Mouse (Mus musculus): ENCODE measurements around the gene Slc51b. TPM values are rescaled to one million over a fixed set of nuclear protein-coding genes. Genes with fewer than 3 reads are reported as not detected.
A peak's percentile ranks its signal among the peaks of the same experiment; 100 is the strongest.

The Slc51b gene
- polyA plus RNA-seq, 1 experiment from 2014 or later, result not detected

GRCm38 (mm10) chr9:65434140-65434539 lies 11.4 kb upstream of the Slc51b start:
- no peak overlapping the region for H3K27ac ChIP-seq
- H3K4me1 ChIP-seq, result peaks cover 6% of the 10 kb centered on the region
- no peak overlapping the region for H3K4me2 ChIP-seq
- no peak overlapping the region for H3K4me3 ChIP-seq (replicated peaks)
- H3K27me3 ChIP-seq, result 0 out of 2 replicates have a peak, but pooled peaks cover 4% of the 10 kb centered on the region
- ATAC-seq (ENCODE audit: low FRiP score), result no peak
- no peaks in the 10 kb centered on the region for H3K9me3 ChIP-seq
- 58% methylated on average over 5 of the region's 5 CpGs for WGBS
- H3K9ac ChIP-seq, result no peak overlapping the region
- H3K36me3 ChIP-seq (replicated peaks), result 0 out of 2 replicates have a peak, but pooled peaks cover 2% of the 10 kb centered on the region

- ATAC-seq (ENCODE audit: low FRiP score), result peak; percentile 44; the same call in 1 of the 2 replicates
- 0% methylated on average over 3 of the region's 3 CpGs for WGBS
Observed at GRCm38 (mm10) chr9:65432236-65432635, 9.5 kb upstream of the Slc51b start.

GRCm38 (mm10) chr9:65430921-65431320 lies 8.2 kb upstream of the Slc51b start:
- H3K27me3 ChIP-seq, result 0 out of 2 replicates have a peak, but pooled peaks cover 4% of the 10 kb centered on the region
- H3K9ac ChIP-seq, result no peak overlapping the region
- no peak for ATAC-seq (ENCODE audit: low FRiP score)
- no peaks in the 10 kb centered on the region for H3K36me3 ChIP-seq (replicated peaks)
- H3K27ac ChIP-seq, result no peak overlapping the region
- H3K4me3 ChIP-seq (replicated peaks), result no peak overlapping the region
- H3K9me3 ChIP-seq, result no peaks in the 10 kb centered on the region
- H3K4me2 ChIP-seq, result no peak overlapping the region
- WGBS, result 94% methylated on average over 5 of the region's 5 CpGs
- no peaks in the 10 kb centered on the region for H3K4me1 ChIP-seq

More at GRCm38 (mm10) chr9:65432236-65432635, 9.5 kb upstream of the Slc51b start:
- H3K9ac ChIP-seq, result no peak overlapping the region
- H3K4me2 ChIP-seq, result no peak overlapping the region
- no peaks in the 10 kb centered on the region for H3K36me3 ChIP-seq (replicated peaks)
- 0 out of 2 replicates have a peak, but pooled peaks cover 4% of the 10 kb centered on the region for H3K27me3 ChIP-seq
- H3K4me3 ChIP-seq (replicated peaks), result no peak overlapping the region
- peaks cover 6% of the 10 kb centered on the region for H3K4me1 ChIP-seq
- H3K27ac ChIP-seq, result no peak overlapping the region
- no peaks in the 10 kb centered on the region for H3K9me3 ChIP-seq

GRCm38 (mm10) chr9:65430401-65430800 lies 7.6 kb upstream of the Slc51b start:
- no peak for ATAC-seq (ENCODE audit: low FRiP score)
- 0 out of 2 replicates have a peak, but pooled peaks cover 4% of the 10 kb centered on the region for H3K27me3 ChIP-seq

GRCm38 (mm10) chr9:65428003-65428402 lies 5.2 kb upstream of the Slc51b start:
- H3K9me3 ChIP-seq, result no peaks in the 10 kb centered on the region
- no peak overlapping the region for H3K27ac ChIP-seq
- H3K4me1 ChIP-seq, result no peaks in the 10 kb centered on the region
- no peaks in the 10 kb centered on the region for H3K36me3 ChIP-seq (replicated peaks)
- 83% methylated on average over 5 of the region's 5 CpGs for WGBS
- H3K27me3 ChIP-seq, result no peaks in the 10 kb centered on the region
- no peak overlapping the region for H3K4me3 ChIP-seq (replicated peaks)
- H3K9ac ChIP-seq, result no peak overlapping the region
- no peak overlapping the region for H3K4me2 ChIP-seq
- ATAC-seq (ENCODE audit: low FRiP score), result no peak

More at GRCm38 (mm10) chr9:65430401-65430800, 7.6 kb upstream of the Slc51b start:
- H3K36me3 ChIP-seq (replicated peaks), result no peaks in the 10 kb centered on the region
- no peak overlapping the region for H3K4me2 ChIP-seq
- H3K4me1 ChIP-seq, result no peaks in the 10 kb centered on the region
- no peaks in the 10 kb centered on the region for H3K9me3 ChIP-seq
- H3K4me3 ChIP-seq (replicated peaks), result no peak overlapping the region
- no peak overlapping the region for H3K9ac ChIP-seq
- H3K27ac ChIP-seq, result no peak overlapping the region

- Histone ChIP-seq H3K27ac (no peak overlapping the region), H3K36me3 (replicated peaks) (no peaks in the 10 kb centered on the region), H3K4me2 (no peak overlapping the region), H3K27me3 (no peaks in the 10 kb centered on the region), H3K4me3 (replicated peaks) (no peak overlapping the region), H3K4me1 (no peaks in the 10 kb centered on the region), H3K9me3 (no peaks in the 10 kb centered on the region), H3K9ac (no peak overlapping the region)
- ATAC-seq (ENCODE audit: low FRiP score), result no peak
- 77% methylated on average over 2 of the region's 2 CpGs for WGBS
Observed at GRCm38 (mm10) chr9:65427511-65427910, 4.8 kb upstream of the Slc51b start.

GRCm38 (mm10) chr9:65424393-65424792 lies 1.6 kb upstream of the Slc51b start:
- Histone ChIP-seq H3K36me3 (replicated peaks) (no peaks in the 10 kb centered on the region), H3K27me3 (no peaks in the 10 kb centered on the region), H3K9ac (no peak overlapping the region), H3K9me3 (no peaks in the 10 kb centered on the region), H3K27ac (no peak overlapping the region), H3K4me1 (no peaks in the 10 kb centered on the region), H3K4me3 (replicated peaks) (no peak overlapping the region), H3K4me2 (no peak overlapping the region)
- ATAC-seq (ENCODE audit: low FRiP score), result no peak
- WGBS, result 52% methylated on average over 3 of the region's 3 CpGs

GRCm38 (mm10) chr9:65419633-65420032 lies 3.1 kb downstream of the Slc51b start:
- no peak overlapping the region for H3K27ac ChIP-seq
- H3K4me3 ChIP-seq (replicated peaks), result no peak overlapping the region
- no peaks in the 10 kb centered on the region for H3K36me3 ChIP-seq (replicated peaks)
- WGBS, result 80% methylated on average over 3 of the region's 3 CpGs
- H3K9ac ChIP-seq, result no peak overlapping the region
- no peak overlapping the region for H3K4me2 ChIP-seq
- no peaks in the 10 kb centered on the region for H3K4me1 ChIP-seq
- no peaks in the 10 kb centered on the region for H3K9me3 ChIP-seq
- no peaks in the 10 kb centered on the region for H3K27me3 ChIP-seq
- no peak for ATAC-seq (ENCODE audit: low FRiP score)

- H3K36me3 ChIP-seq (replicated peaks), result no peaks in the 10 kb centered on the region
- H3K4me2 ChIP-seq, result no peak overlapping the region
- WGBS, result 36% methylated on average over 3 of the region's 3 CpGs
- ATAC-seq (ENCODE audit: low FRiP score), result no peak
- H3K4me1 ChIP-seq, result no peaks in the 10 kb centered on the region
- no peaks in the 10 kb centered on the region for H3K27me3 ChIP-seq
- H3K4me3 ChIP-seq (replicated peaks), result no peak overlapping the region
- H3K9me3 ChIP-seq, result no peaks in the 10 kb centered on the region
- no peak overlapping the region for H3K9ac ChIP-seq
- no peak overlapping the region for H3K27ac ChIP-seq
Observed at GRCm38 (mm10) chr9:65417738-65418137, 5.0 kb downstream of the Slc51b start.

- H3K9ac ChIP-seq, result no peak overlapping the region
- no peak overlapping the region for H3K4me2 ChIP-seq
- H3K27me3 ChIP-seq, result no peaks in the 10 kb centered on the region
- no peaks in the 10 kb centered on the region for H3K9me3 ChIP-seq
- no peak for ATAC-seq (ENCODE audit: low FRiP score)
- no peaks in the 10 kb centered on the region for H3K36me3 ChIP-seq (replicated peaks)
- no peak overlapping the region for H3K4me3 ChIP-seq (replicated peaks)
- 83% methylated on average over 3 of the region's 3 CpGs for WGBS
- H3K27ac ChIP-seq, result no peak overlapping the region
- H3K4me1 ChIP-seq, result no peaks in the 10 kb centered on the region
Observed at GRCm38 (mm10) chr9:65411326-65411725, 11.4 kb downstream of the Slc51b start.

GRCm38 (mm10) chr9:65410378-65410777 lies 12.4 kb downstream of the Slc51b start:
- Histone ChIP-seq H3K4me2 (no peak overlapping the region), H3K27me3 (no peaks in the 10 kb centered on the region), H3K4me1 (no peaks in the 10 kb centered on the region), H3K9me3 (no peaks in the 10 kb centered on the region), H3K36me3 (replicated peaks) (no peaks in the 10 kb centered on the region), H3K4me3 (replicated peaks) (no peak overlapping the region), H3K9ac (no peak overlapping the region), H3K27ac (no peak overlapping the region)
- 93% methylated on average over 8 of the region's 8 CpGs for WGBS
- no peak for ATAC-seq (ENCODE audit: low FRiP score)

GRCm38 (mm10) chr9:65408871-65409295 lies 13.9 kb downstream of the Slc51b start:
- no peak overlapping the region for H3K27ac ChIP-seq
- no peak overlapping the region for H3K4me3 ChIP-seq (replicated peaks)
- H3K36me3 ChIP-seq (replicated peaks), result no peaks in the 10 kb centered on the region
- no peaks in the 10 kb centered on the region for H3K9me3 ChIP-seq
- 79% methylated on average over 5 of the region's 5 CpGs for WGBS
- no peak overlapping the region for H3K9ac ChIP-seq
- H3K27me3 ChIP-seq, result no peaks in the 10 kb centered on the region
- H3K4me1 ChIP-seq, result no peaks in the 10 kb centered on the region; the same call in 1 of the 2 replicates
- H3K4me2 ChIP-seq, result no peak overlapping the region
- no peak for ATAC-seq (ENCODE audit: low FRiP score)

GRCm38 (mm10) chr9:65407861-65408260 lies 14.9 kb downstream of the Slc51b start:
- H3K4me3 ChIP-seq (replicated peaks), result no peak overlapping the region
- no peaks in the 10 kb centered on the region for H3K27me3 ChIP-seq
- no peak overlapping the region for H3K27ac ChIP-seq
- H3K9ac ChIP-seq, result no peak overlapping the region
- no peaks in the 10 kb centered on the region; the same call in 1 of the 2 replicates for H3K4me1 ChIP-seq
- no peak for ATAC-seq (ENCODE audit: low FRiP score)
- H3K36me3 ChIP-seq (replicated peaks), result no peaks in the 10 kb centered on the region
- no peaks in the 10 kb centered on the region for H3K9me3 ChIP-seq
- no peak overlapping the region for H3K4me2 ChIP-seq
- 75% methylated on average over 3 of the region's 3 CpGs for WGBS
